Mouse (Mus musculus) retina, postnatal 1 day (tissue): ENCODE data around the gene 9930021J03Rik.

ENCODE experiments used
- DNase-seq: peaks from one replicate; pipeline ENCODE4 v3.0.0-alpha.2; 2012

The 9930021J03Rik gene

DNA sequence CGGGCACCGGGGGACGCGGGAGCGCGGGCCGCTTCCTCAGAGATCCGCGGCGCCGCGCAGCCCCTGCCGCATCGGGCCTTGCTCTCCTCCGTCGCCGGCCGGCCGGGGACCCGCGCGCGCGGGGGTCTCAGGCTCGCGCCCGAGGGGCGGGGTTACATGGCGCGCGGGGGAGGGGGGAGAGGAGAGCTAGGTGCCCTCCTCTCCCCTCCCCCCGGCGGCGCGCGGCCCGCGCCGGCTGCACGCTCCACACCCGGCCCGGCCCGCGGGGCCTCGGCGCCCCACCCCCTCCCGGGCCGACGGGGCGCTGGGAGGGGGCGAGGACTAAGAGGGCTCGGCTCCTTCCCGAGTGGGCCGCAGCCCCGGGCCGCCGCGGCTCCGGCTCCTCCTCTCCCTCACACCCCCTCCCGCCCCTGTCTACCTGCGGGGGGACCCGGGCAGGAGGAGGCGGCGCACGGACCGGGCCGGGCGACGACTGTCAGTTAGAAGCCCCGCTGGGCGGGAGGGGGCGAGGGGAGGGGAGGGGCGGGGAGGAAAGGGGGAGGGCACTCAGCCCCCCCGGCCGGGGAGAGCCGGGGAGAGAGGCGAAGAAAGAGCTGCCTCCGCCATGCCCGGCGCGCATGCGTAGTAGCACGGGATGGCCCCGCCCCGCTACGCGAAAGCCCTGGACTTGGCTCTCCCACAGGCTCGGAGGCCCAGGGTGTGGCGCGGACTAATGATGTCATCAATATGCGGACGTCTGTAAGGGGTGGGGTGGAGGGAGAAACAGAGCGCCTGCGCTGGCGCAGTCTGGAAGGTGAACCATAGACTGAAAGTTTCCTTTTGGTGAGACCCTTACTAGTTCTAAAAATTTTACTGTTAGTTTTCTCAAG is at the start of gene 9930021J03Rik:
TSS of gene 9930021J03Rik (minus strand) at position 73 of the 869 bp plus-strand sequence.
- DNase-seq, result peak; percentile 99

- DNase-seq, result no peak
These were observed 47.9 kb upstream of the 9930021J03Rik start for GRCm38 (mm10) chr19:29853711-29854110.

DNA sequence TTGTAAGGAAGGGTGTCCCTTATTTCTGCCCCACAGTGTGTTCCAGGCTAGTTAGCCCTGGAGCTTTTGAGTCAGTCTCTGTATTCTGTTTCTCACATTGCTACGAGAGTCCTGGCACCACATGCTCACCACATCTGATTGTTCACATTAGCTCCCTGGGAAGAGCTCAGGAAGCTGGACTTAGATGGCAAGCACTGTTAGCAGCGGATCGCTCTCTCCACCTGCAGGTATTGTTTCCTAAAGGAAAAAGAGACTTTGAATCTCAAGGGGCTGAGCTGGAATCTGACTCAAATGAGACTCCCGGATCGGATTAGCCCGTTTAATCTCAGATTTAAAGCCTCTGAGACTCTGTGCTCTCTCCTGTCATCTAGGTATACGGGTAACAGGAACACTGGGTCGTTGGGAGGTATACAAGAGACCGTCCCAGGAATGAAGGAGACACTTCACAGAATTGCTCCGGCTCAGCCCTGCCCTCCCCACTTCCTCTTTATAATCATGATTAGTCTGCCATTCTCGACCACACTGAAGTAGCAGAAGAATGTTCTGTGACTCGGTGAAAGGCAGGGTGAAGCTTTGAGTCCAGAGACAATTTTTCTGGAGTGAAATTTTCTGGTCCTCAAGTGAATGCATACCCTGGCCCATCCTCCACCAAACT is 45.4 kb upstream of the 9930021J03Rik start:
- DNase-seq, result peak; percentile 45

- no peak for DNase-seq
These were observed 44.2 kb upstream of the 9930021J03Rik start for GRCm38 (mm10) chr19:29849924-29850551.

DNA sequence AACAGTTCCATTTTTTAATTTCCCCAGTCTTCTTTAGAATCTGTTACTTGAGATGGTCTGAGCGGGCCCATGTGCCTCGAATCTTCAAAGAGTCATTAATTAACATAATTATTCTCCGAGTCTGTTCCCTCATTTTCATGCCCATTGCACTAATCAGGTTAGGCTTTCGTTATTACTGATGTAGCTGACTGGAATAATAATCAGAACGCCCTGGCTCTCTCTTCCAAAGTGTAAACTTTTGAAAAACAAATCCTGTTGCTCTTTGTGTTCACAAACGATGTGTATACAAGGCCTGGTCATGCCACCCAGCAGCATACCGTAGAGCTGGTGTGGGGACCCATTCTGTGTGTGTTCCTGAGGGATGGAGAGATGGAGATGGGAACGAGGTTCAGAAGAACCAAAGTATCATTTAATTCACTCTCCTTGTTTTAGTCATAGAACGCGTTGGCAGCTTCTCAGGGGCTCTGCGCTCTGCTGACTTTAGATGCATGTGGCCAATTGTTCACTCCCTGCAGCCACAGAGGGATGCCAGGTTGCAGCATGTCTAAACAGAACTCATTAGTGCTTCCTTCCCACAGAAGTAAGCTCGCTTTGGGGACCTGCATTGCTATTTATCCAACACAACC is 38.4 kb upstream of the 9930021J03Rik start:
- peak; percentile 93 for DNase-seq

- DNase-seq, result no peak
These were observed 37.8 kb upstream of the 9930021J03Rik start for GRCm38 (mm10) chr19:29843641-29844035.

DNA sequence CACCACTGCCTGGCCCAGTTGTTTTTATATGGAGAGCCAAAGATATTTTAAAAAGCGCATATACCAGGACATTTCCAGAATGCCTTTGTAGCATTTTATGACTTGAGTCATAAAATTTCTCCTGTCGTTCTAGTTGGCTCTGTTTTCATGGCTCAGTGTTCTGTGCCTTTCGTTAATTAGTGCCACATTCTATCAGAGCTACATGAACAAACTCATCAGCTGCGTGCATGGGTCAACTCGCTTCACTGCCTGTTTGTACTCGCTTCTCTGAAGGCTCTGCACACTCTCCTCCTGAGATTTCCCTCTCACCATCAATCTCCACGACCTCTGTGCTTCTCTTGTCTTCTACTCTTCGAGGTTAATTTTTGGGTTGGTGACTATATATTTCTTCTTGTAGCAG is 37.2 kb upstream of the 9930021J03Rik start:
- DNase-seq, result peak; percentile 85

DNA sequence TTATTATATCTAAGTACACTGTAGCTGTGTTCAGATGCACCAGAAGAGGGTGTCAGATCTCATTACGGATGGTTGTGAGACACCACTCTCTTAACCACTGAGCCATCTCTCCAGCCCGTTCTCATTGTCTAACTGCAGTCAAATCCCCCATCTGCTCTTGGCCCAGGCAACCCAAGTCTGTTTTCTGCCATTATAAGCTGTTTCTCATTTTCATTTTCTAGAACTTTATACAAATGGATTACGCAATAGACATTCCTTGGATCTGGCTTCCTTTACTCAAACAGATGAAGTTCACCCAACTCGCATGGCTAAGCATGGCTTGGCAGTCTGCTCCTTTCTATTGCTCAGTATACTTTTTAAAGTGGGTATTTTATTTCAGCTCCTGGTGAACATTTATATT is 34.9 kb upstream of the 9930021J03Rik start:
- no peak for DNase-seq

DNA sequence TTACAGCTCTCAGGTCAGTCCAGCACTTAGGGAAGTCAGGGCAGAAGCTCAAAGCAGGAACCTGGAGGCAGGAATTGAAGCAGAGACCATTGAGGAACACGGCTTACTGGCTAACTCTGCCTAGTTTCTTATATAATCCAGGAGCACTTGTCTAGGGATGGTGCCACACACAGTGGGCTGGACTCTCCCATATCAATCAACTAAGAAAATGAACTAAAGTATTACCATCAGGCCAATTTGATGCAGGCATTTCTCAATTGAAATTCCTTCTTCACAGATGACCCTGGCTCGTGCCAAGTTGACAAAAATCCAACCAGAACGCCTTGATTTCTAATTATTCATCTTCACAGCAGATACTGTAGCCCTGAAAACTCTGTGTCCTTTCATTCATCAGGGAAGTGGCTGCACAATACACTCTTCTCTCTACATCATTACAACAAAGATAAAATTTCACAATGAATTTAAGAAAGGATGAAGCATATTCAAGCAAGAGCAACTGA is 32.9 kb upstream of the 9930021J03Rik start:
- DNase-seq, result no peak

- DNase-seq, result peak; percentile 28
These were observed 32.4 kb upstream of the 9930021J03Rik start for GRCm38 (mm10) chr19:29838171-29838570.

GRCm38 (mm10) chr19:29835364-29836034 is 29.7 kb upstream of the 9930021J03Rik start:
- DNase-seq, result no peak

- no peak for DNase-seq
These were observed 25.1 kb upstream of the 9930021J03Rik start for GRCm38 (mm10) chr19:29830911-29831310.

- DNase-seq, result no peak
These were observed 22.8 kb upstream of the 9930021J03Rik start for GRCm38 (mm10) chr19:29828558-29828957.

DNA sequence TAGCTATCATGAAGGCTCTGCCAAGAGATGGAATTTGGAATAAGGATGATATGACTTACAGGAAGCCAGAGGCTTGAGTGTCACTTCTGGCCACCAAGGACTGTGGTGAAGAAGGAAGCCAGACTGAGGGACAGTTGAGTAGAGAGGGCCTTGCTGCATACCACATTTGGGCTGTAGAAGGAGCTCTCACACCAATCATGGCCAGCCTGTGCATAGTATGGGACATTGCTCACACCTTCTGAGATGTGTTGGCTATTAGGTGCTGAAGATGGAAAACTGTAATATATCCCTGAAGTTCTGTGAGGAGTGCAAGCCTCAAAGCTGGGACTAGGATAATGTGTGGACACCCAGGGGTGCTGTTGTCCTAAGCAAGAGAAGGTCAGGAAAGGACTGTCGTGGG is 20.9 kb upstream of the 9930021J03Rik start:
- peak; percentile 58 for DNase-seq

- DNase-seq, result no peak
These were observed 19.2 kb upstream of the 9930021J03Rik start for GRCm38 (mm10) chr19:29825003-29825402.

DNA sequence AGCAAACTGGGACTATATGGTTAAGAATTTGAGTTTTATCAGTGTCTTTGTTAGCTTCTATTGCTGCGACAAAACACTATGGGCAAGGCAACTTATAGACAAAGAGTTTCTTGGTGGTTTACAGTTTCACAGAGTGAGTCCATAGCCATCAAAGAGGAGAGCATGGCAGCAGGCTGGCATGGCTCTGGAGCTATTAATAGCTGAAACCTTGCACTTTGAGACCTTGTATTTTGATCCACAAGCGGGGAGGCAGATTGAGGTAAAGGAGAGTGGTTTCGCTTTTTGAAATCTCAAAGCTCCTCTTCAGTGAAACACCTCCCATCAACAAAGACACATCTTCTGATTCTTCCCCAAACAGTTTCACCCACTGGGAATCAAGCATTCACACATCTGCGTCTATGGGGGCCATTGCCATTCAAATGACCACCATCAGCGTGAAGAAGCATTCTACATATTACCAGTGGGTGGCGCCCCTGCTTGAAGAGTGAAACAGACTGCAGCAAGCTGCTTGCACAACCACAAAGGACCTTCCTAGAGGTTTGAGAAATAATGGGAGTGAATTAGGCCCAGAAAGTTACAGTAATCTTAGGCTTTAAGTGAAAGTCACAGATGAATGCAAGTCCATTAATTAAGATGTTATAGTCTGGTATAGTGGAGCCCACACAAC is 18.4 kb upstream of the 9930021J03Rik start:
- DNase-seq, result peak; percentile 78

- no peak for DNase-seq
These were observed 17.7 kb upstream of the 9930021J03Rik start for GRCm38 (mm10) chr19:29823456-29824010.

DNA sequence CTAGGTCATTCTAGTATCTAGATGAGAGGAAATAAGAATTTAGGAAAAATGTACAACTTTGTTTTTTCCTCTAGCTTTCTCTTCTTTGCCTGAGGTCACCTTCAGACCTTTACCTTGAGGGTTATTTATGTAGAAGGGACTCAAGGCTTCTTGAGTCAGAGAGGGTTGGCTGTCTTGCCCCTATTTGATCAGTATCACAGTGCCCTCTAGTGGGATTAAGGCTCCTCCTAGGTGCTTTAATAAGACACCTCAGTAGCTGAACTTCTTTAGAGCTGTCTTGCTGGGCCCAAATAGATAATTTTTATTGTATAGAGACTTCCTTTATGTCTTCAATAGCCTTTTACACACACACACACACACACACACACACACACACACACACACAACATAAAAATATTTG is 15.2 kb upstream of the 9930021J03Rik start:
- peak; percentile 78 for DNase-seq

- DNase-seq, result peak; percentile 92
These were observed 7.0 kb upstream of the 9930021J03Rik start, which contains the start of gene Ranbp6 for GRCm38 (mm10) chr19:29812581-29813460. TSS of gene Ranbp6 (minus strand) at chr19:29812974.

DNA sequence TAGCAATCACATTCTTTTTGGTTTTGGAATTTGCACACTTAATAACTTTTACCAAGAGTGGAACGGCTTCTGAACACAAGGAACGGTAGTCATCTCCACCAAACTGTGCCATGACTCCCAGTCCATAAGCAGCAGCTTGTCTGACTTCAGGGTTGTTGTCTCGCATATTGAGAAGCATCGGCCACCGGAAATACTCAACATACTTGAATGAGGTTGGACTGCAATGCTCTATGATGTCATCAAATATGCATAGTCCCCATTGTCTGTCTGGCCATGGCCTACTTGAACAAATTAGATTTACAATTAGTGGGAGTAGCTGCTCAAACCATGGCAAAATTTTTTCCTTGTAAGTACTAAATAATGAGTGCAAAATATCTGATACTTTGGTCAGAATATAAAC is 4.2 kb upstream of the 9930021J03Rik start:
- no peak for DNase-seq
